In genomic region chr16:35477273-35477672, GRCm38 (mm10) we compare ENCODE assay signal across 23 mouse cellular contexts. TPM values are rescaled to one million over a fixed set of nuclear protein-coding genes. Genes with fewer than 3 reads are reported as not detected.
A peak's percentile ranks its signal among the peaks of the same experiment; 100 is the strongest.
DNase-seq lines count a peak whose midpoint lies in the region; ATAC-seq and TF ChIP-seq lines count a peak whose summit lies in the region.
"Had no signal": no experiment of that assay in that cellular context is flagged by ENCODE, and none has a peak within 500 bp of the region (broad histone marks: within the 10 kb centered on the region; RNA-seq: fewer than 3 reads in every experiment).

No protein-coding gene starts in this region.

- DNase-seq in midbrain, embryonic 11.5 days (ENCODE audit: low spot score, missing footprints): peak; percentile 61
- DNase-seq in midbrain, embryonic 14.5 days: no peak
- DNase-seq in A20 (ENCODE audit: low read depth, low spot score) (peak; percentile 59), ES-E14 (ENCODE audit: low read depth, low spot score) (no peak), liver (no peak)
- DNase-seq: adrenal gland, adult 2 months; adrenal gland, postnatal 25 days; cerebellum, adult 11 months; cerebellum, adult 18-20 months; cerebellum, adult 8-10 months; cerebellum, adult 9-11 months; cerebellum, postnatal 14 days; cerebellum, postnatal 36 days; embryo, embryonic 11 days had no signal

- H3K27me3 ChIP-seq in midbrain, embryonic 11.5 days (ENCODE audit: control insufficient read depth, insufficient read depth, low read length): no peaks in the 10 kb centered on the region
- H3K27me3 ChIP-seq in midbrain, embryonic 14.5 days (ENCODE audit: control insufficient read depth, insufficient read depth, low read length): no peaks in the 10 kb centered on the region
- H3K27me3 ChIP-seq: embryonic facial prominence, embryonic 13.5 days; embryonic facial prominence, embryonic 15.5 days; forebrain, embryonic 12.5 days had no signal

- H3K27ac ChIP-seq in midbrain, embryonic 11.5 days (ENCODE audit: low read depth, low read length): no peak overlapping the region
- H3K27ac ChIP-seq in midbrain, embryonic 14.5 days (replicated peaks; ENCODE audit: low read depth, low read length): no peak overlapping the region
- no peak overlapping the region for H3K27ac ChIP-seq in ES-E14 (ENCODE audit: insufficient read depth, low read depth, low read length, poor library complexity, severe bottlenecking)
- H3K27ac ChIP-seq: embryonic facial prominence, embryonic 13.5 days; embryonic facial prominence, embryonic 15.5 days; forebrain, embryonic 10.5 days; forebrain, embryonic 12.5 days had no signal

- no peaks in the 10 kb centered on the region for H3K4me1 ChIP-seq in midbrain, embryonic 11.5 days (ENCODE audit: control insufficient read depth, insufficient read depth, low read length)
- H3K4me1 ChIP-seq in midbrain, embryonic 14.5 days (ENCODE audit: control insufficient read depth, insufficient read depth, low read length): no peaks in the 10 kb centered on the region
- H3K4me1 ChIP-seq in ES-E14 (ENCODE audit: control insufficient read depth in 2 of 2, insufficient read depth in 2 of 2, low read length in 2 of 2, poor library complexity in 1 of 2): no peaks in the 10 kb centered on the region
- H3K4me1 ChIP-seq: forebrain, embryonic 10.5 days had no signal

- H3K36me3 ChIP-seq in midbrain, embryonic 11.5 days (ENCODE audit: control insufficient read depth, insufficient read depth, low read length): no peaks in the 10 kb centered on the region
- no peaks in the 10 kb centered on the region for H3K36me3 ChIP-seq in midbrain, embryonic 14.5 days (ENCODE audit: control insufficient read depth, insufficient read depth, low read length)
- H3K36me3 ChIP-seq in ES-E14 (ENCODE audit: control insufficient read depth, insufficient read depth, low read length, poor library complexity, severe bottlenecking): no peaks in the 10 kb centered on the region; the same call in 1 of the 2 replicates
- H3K36me3 ChIP-seq: embryonic facial prominence, embryonic 13.5 days; embryonic facial prominence, embryonic 15.5 days; forebrain, embryonic 12.5 days had no signal

- 60% methylated on average over 1 of the region's 1 CpGs for WGBS in midbrain, embryonic 11.5 days
- 71% methylated on average over 1 of the region's 1 CpGs for WGBS in midbrain, embryonic 14.5 days

- no peak overlapping the region for H3K9ac ChIP-seq in midbrain, embryonic 11.5 days (ENCODE audit: low read length)
- no peak overlapping the region for H3K9ac ChIP-seq in midbrain, embryonic 14.5 days (replicated peaks; ENCODE audit: low read length)
- no peak overlapping the region for H3K9ac ChIP-seq in ES-E14 (ENCODE audit: insufficient read depth, low read depth, low read length, poor library complexity, severe bottlenecking)
- H3K9ac ChIP-seq: embryonic facial prominence, embryonic 13.5 days; embryonic facial prominence, embryonic 15.5 days; forebrain, embryonic 12.5 days had no signal

- H3K4me3 ChIP-seq in midbrain, embryonic 11.5 days (ENCODE audit: low read depth, low read length): no peak overlapping the region
- no peak overlapping the region for H3K4me3 ChIP-seq in midbrain, embryonic 14.5 days (replicated peaks; ENCODE audit: low read depth, low read length)
- no peak overlapping the region for H3K4me3 ChIP-seq in ES-E14 (ENCODE audit: insufficient read depth in 1 of 2, low read depth in 1 of 2, low read length in 2 of 2, poor library complexity in 1 of 2, severe bottlenecking in 1 of 2)
- H3K4me3 ChIP-seq: embryonic facial prominence, embryonic 13.5 days; embryonic facial prominence, embryonic 15.5 days; erythroblast, embryonic 14.5 days; forebrain, embryonic 10.5 days; forebrain, embryonic 12.5 days had no signal

- in situ Hi-C loops in ES-E14 (cut with MboI; ENCODE audit: low sequenced_read_pairs in 2 of 2, unreplicated experiment in 2 of 2): loop anchor here in 1 of 2 experiments (5.0 kb wide), 1 partner anchor 80 kb away; no protein-coding TSS in a partner anchor

- H3K4me2 ChIP-seq in midbrain, embryonic 11.5 days: no peak overlapping the region
- no peak overlapping the region for H3K4me2 ChIP-seq in midbrain, embryonic 14.5 days (ENCODE audit: low read length)
- H3K4me2 ChIP-seq: embryonic facial prominence, embryonic 13.5 days; embryonic facial prominence, embryonic 15.5 days; forebrain, embryonic 12.5 days had no signal

- no peaks in the 10 kb centered on the region for H3K9me3 ChIP-seq in midbrain, embryonic 11.5 days (ENCODE audit: control insufficient read depth, low read length)
- H3K9me3 ChIP-seq in midbrain, embryonic 14.5 days (ENCODE audit: control insufficient read depth, low read length): no peaks in the 10 kb centered on the region
- no peaks in the 10 kb centered on the region for H3K9me3 ChIP-seq in ES-E14 (ENCODE audit: control insufficient read depth, insufficient read depth, low read depth, low read length)
- H3K9me3 ChIP-seq: embryonic facial prominence, embryonic 13.5 days; embryonic facial prominence, embryonic 15.5 days; forebrain, embryonic 10.5 days; forebrain, embryonic 12.5 days had no signal

- no peak for ATAC-seq in midbrain, embryonic 11.5 days (ENCODE audit: low FRiP score)
- ATAC-seq in midbrain, embryonic 14.5 days (ENCODE audit: low FRiP score, low TSS enrichment): no peak
- no peak for ATAC-seq in granulocyte monocyte progenitor cell, adult 5-6 weeks (replicated peaks; ENCODE audit: poor library complexity, severe bottlenecking)
- ATAC-seq: forebrain, embryonic 14.5 days; forebrain, embryonic 16.5 days had no signal

TF ChIP-seq in ES-E14, 5 proteins besides CTCF, POLR2A, EP300 and RAD21:
- TF ChIP-seq ZC3H11A (IDR thresholded peaks at IDR 0.05; ENCODE audit: borderline replicate concordance, low read depth, low read length) (no peak), ZNF384 (IDR thresholded peaks at IDR 0.05; ENCODE audit: low read depth, low read length) (0 out of 2 replicates have a peak, but pooled peaks have one; percentile 25), CHD2 (IDR thresholded peaks at IDR 0.05; ENCODE audit: low read depth, low read length) (no peak), HCFC1 (IDR thresholded peaks at IDR 0.05; ENCODE audit: borderline replicate concordance, insufficient read depth, low read length) (no peak), MAFK (IDR thresholded peaks at IDR 0.05; ENCODE audit: insufficient read depth, low read depth, low read length) (no peak)

RNA-seq across cellular contexts. Expression of gene Pdia5, which starts 13.4 kb away (rescaled TPM):
- polyA plus RNA-seq in midbrain, embryonic 11.5 days (2014; fragmentation: Nextera tagmentation; extraction: Ambion mirVana): 8.7 and 9.6 TPM in 2 replicates
- 6.2 and 7.6 TPM in 2 replicates for polyA plus RNA-seq in midbrain, embryonic 14.5 days (2014; fragmentation: Nextera tagmentation; extraction: Ambion mirVana)
- total RNA-seq in ES-E14 (2012; rRNA removed): 18.6 and 20.3 TPM in 2 replicates
- 31.8 and 32.9 TPM in 2 replicates for total RNA-seq in granulocyte monocyte progenitor cell, adult 5-6 weeks (2014; fragmentation: Nextera tagmentation)
- total RNA-seq in granulocyte monocyte progenitor cell, adult 5-6 weeks (2017): 11.1 and 11.5 TPM in 2 replicates
- total RNA-seq: MEL had no signal

Comparison
In these comparisons a context has a peak if more than half of its experiments do, and no peak if none do; other contexts are left out.
1. DNase-seq: peak in midbrain, embryonic 11.5 days (single experiment) and A20 (single experiment); none in midbrain, embryonic 14.5 days (single experiment), ES-E14 (single experiment) and liver (single experiment).